Mouse (Mus musculus): Measurements from ENCODE around the gene Arhgap33.

DNA sequence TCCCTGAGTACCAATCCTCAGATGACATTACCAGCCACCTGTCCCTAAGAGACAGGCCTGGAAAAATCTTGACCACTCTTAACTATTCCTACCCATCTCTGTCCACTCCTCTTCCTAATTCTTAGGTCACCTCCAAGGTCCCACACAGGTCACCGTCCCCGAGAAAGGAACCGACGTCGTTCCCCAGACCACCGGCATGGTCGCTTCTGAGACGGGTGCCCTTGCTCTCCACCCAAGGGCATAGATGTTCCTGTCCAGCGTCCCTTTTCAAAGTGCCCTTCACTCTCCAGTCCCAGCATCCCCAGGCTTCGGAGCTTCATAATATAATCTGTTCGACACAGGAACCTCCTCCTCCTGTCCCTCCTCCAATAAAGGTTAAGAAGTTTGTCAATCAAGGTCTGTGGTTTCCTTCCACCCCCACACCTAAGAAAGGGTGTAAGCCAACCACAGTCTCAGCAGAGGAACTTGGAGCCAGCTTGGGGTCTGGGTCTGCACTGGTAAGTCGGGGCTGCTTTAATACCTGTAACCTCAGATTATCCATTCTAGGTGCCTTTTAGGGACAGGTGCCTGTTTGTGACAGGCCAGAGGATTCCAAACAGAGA, 30.2 kb upstream of the Arhgap33 start, which contains the start of gene Igflr1:
- no peak for TF ChIP-seq POLR2A (IDR thresholded peaks at IDR 0.05; ENCODE audit: insufficient read depth, low read depth, low read length)
- no peak for TF ChIP-seq CTCF (IDR thresholded peaks at IDR 0.05)
- TF ChIP-seq EP300 (IDR thresholded peaks at IDR 0.05; ENCODE audit: insufficient read depth, low read depth, low read length): no peak

Measured in heart, adult 2 months (tissue).